Mouse (Mus musculus): Measurements from ENCODE around the gene Tmem141.
A peak's percentile ranks its signal among the peaks of the same experiment; 100 is the strongest.

The Tmem141 gene

GRCm38 (mm10) chr2:25598749-25599148, 23.1 kb downstream of the Tmem141 start:
- H3K36me3 ChIP-seq (ENCODE audit: insufficient read depth, low read length), result peaks cover 91% of the 10 kb centered on the region
- TF ChIP-seq NANOG (IDR thresholded peaks at IDR 0.05; ENCODE audit: borderline replicate concordance, low read length), result no peak
- TF ChIP-seq POU5F1 (IDR thresholded peaks at IDR 0.05; ENCODE audit: borderline replicate concordance, low read length), result no peak
- no peak for TF ChIP-seq CTCF (conservative IDR thresholded peaks at IDR 0.05; ENCODE audit: low read length)

GRCm38 (mm10) chr2:25596765-25597510, 24.9 kb downstream of the Tmem141 start:
- no peaks in the 10 kb centered on the region for H3K9me3 ChIP-seq (ENCODE audit: low read length)
- no peaks in the 10 kb centered on the region for H3K27me3 ChIP-seq (ENCODE audit: insufficient read depth, low read length)
- H3K4me3 ChIP-seq (replicated peaks; ENCODE audit: low read length), result no peak overlapping the region
- H3K4me1 ChIP-seq (replicated peaks; ENCODE audit: low read depth, low read length), result peaks cover 3% of the 10 kb centered on the region; the same call in 1 of the 2 replicates
- TF ChIP-seq POU5F1 (IDR thresholded peaks at IDR 0.05; ENCODE audit: borderline replicate concordance, low read length) (no peak), CTCF (conservative IDR thresholded peaks at IDR 0.05; ENCODE audit: low read length) (no peak), NANOG (IDR thresholded peaks at IDR 0.05; ENCODE audit: borderline replicate concordance, low read length) (no peak)
- H3K36me3 ChIP-seq (ENCODE audit: insufficient read depth, low read length), result peaks cover 95% of the 10 kb centered on the region

More at GRCm38 (mm10) chr2:25598749-25599148, 23.1 kb downstream of the Tmem141 start:
- Histone ChIP-seq H3K9me3 (ENCODE audit: low read length) (no peaks in the 10 kb centered on the region), H3K27me3 (ENCODE audit: insufficient read depth, low read length) (no peaks in the 10 kb centered on the region), H3K4me1 (replicated peaks; ENCODE audit: low read depth, low read length) (0 out of 2 replicates have a peak, but pooled peaks cover 3% of the 10 kb centered on the region), H3K4me3 (replicated peaks; ENCODE audit: low read length) (no peak overlapping the region)

- no peaks in the 10 kb centered on the region for H3K9me3 ChIP-seq (ENCODE audit: low read length)
- H3K4me3 ChIP-seq (replicated peaks; ENCODE audit: low read length), result no peak overlapping the region
- TF ChIP-seq NANOG (IDR thresholded peaks at IDR 0.05; ENCODE audit: borderline replicate concordance, low read length) (no peak), POU5F1 (IDR thresholded peaks at IDR 0.05; ENCODE audit: borderline replicate concordance, low read length) (no peak), CTCF (conservative IDR thresholded peaks at IDR 0.05; ENCODE audit: low read length) (peak; percentile 61)
- H3K36me3 ChIP-seq (ENCODE audit: insufficient read depth, low read length), result peaks cover 95% of the 10 kb centered on the region
- H3K4me1 ChIP-seq (replicated peaks; ENCODE audit: low read depth, low read length), result no peaks in the 10 kb centered on the region; the same call in 1 of the 2 replicates
- no peaks in the 10 kb centered on the region for H3K27me3 ChIP-seq (ENCODE audit: insufficient read depth, low read length)
Observed at GRCm38 (mm10) chr2:25591863-25592262, 29.9 kb downstream of the Tmem141 start.

GRCm38 (mm10) chr2:25588227-25588907, 33.4 kb downstream of the Tmem141 start:
- Histone ChIP-seq H3K4me1 (replicated peaks; ENCODE audit: low read depth, low read length) (peaks cover 16% of the 10 kb centered on the region), H3K27me3 (ENCODE audit: insufficient read depth, low read length) (no peaks in the 10 kb centered on the region), H3K9me3 (ENCODE audit: low read length) (no peaks in the 10 kb centered on the region), H3K36me3 (ENCODE audit: insufficient read depth, low read length) (peaks cover 99% of the 10 kb centered on the region), H3K4me3 (replicated peaks; ENCODE audit: low read length) (no peak overlapping the region)
- TF ChIP-seq POU5F1 (IDR thresholded peaks at IDR 0.05; ENCODE audit: borderline replicate concordance, low read length) (no peak), CTCF (conservative IDR thresholded peaks at IDR 0.05; ENCODE audit: low read length) (no peak), NANOG (IDR thresholded peaks at IDR 0.05; ENCODE audit: borderline replicate concordance, low read length) (no peak)

- 0 out of 2 replicates have a peak, but pooled peaks cover under 1% of the 10 kb centered on the region for H3K27me3 ChIP-seq (ENCODE audit: insufficient read depth, low read length)
- no peaks in the 10 kb centered on the region for H3K9me3 ChIP-seq (ENCODE audit: low read length)
- H3K4me1 ChIP-seq (replicated peaks; ENCODE audit: low read depth, low read length), result peaks cover 27% of the 10 kb centered on the region
- H3K4me3 ChIP-seq (replicated peaks; ENCODE audit: low read length), result no peak overlapping the region
- peaks cover 99% of the 10 kb centered on the region for H3K36me3 ChIP-seq (ENCODE audit: insufficient read depth, low read length)
- TF ChIP-seq NANOG (IDR thresholded peaks at IDR 0.05; ENCODE audit: borderline replicate concordance, low read length), result no peak
- TF ChIP-seq POU5F1 (IDR thresholded peaks at IDR 0.05; ENCODE audit: borderline replicate concordance, low read length), result no peak
- no peak for TF ChIP-seq CTCF (conservative IDR thresholded peaks at IDR 0.05; ENCODE audit: low read length)
Observed at GRCm38 (mm10) chr2:25587290-25587689, 34.5 kb downstream of the Tmem141 start.

- no peak overlapping the region for H3K4me3 ChIP-seq (replicated peaks; ENCODE audit: low read length)
- peaks cover 14% of the 10 kb centered on the region for H3K27me3 ChIP-seq (ENCODE audit: insufficient read depth, low read length)
- peaks cover 42% of the 10 kb centered on the region for H3K4me1 ChIP-seq (replicated peaks; ENCODE audit: low read depth, low read length)
- H3K9me3 ChIP-seq (ENCODE audit: low read length), result no peaks in the 10 kb centered on the region
- H3K36me3 ChIP-seq (ENCODE audit: insufficient read depth, low read length), result peaks cover 85% of the 10 kb centered on the region
- TF ChIP-seq NANOG (IDR thresholded peaks at IDR 0.05; ENCODE audit: borderline replicate concordance, low read length), result no peak
- TF ChIP-seq POU5F1 (IDR thresholded peaks at IDR 0.05; ENCODE audit: borderline replicate concordance, low read length), result no peak
- TF ChIP-seq CTCF (conservative IDR thresholded peaks at IDR 0.05; ENCODE audit: low read length), result no peak
Observed at GRCm38 (mm10) chr2:25585601-25586000, 36.2 kb downstream of the Tmem141 start.

GRCm38 (mm10) chr2:25584856-25585255, 36.9 kb downstream of the Tmem141 start:
- no peak for TF ChIP-seq NANOG (IDR thresholded peaks at IDR 0.05; ENCODE audit: borderline replicate concordance, low read length)
- Histone ChIP-seq H3K36me3 (ENCODE audit: insufficient read depth, low read length) (peaks cover 78% of the 10 kb centered on the region), H3K4me3 (replicated peaks; ENCODE audit: low read length) (no peak overlapping the region), H3K27me3 (ENCODE audit: insufficient read depth, low read length) (peaks cover 21% of the 10 kb centered on the region), H3K9me3 (ENCODE audit: low read length) (no peaks in the 10 kb centered on the region), H3K4me1 (replicated peaks; ENCODE audit: low read depth, low read length) (peaks cover 47% of the 10 kb centered on the region)

GRCm38 (mm10) chr2:25584152-25584551, 37.7 kb downstream of the Tmem141 start:
- Histone ChIP-seq H3K4me1 (replicated peaks; ENCODE audit: low read depth, low read length) (peaks cover 53% of the 10 kb centered on the region), H3K27me3 (ENCODE audit: insufficient read depth, low read length) (peaks cover 28% of the 10 kb centered on the region), H3K36me3 (ENCODE audit: insufficient read depth, low read length) (peaks cover 71% of the 10 kb centered on the region), H3K9me3 (ENCODE audit: low read length) (no peaks in the 10 kb centered on the region), H3K4me3 (replicated peaks; ENCODE audit: low read length) (no peak overlapping the region)
- no peak for TF ChIP-seq POU5F1 (IDR thresholded peaks at IDR 0.05; ENCODE audit: borderline replicate concordance, low read length)
- TF ChIP-seq NANOG (IDR thresholded peaks at IDR 0.05; ENCODE audit: borderline replicate concordance, low read length), result no peak
- no peak for TF ChIP-seq CTCF (conservative IDR thresholded peaks at IDR 0.05; ENCODE audit: low read length)
